Comparison of ENCODE assay signal across 27 mouse cellular contexts in genomic region chr16:94096479-94096878, GRCm38 (mm10). TPM values are rescaled to one million over a fixed set of nuclear protein-coding genes. Genes with fewer than 3 reads are reported as not detected.
A peak's percentile ranks its signal among the peaks of the same experiment; 100 is the strongest.
DNase-seq lines count a peak whose midpoint lies in the region; ATAC-seq and TF ChIP-seq lines count a peak whose summit lies in the region.
"Had no signal": no experiment of that assay in that cellular context is flagged by ENCODE, and none has a peak within 500 bp of the region (broad histone marks: within the 10 kb centered on the region; RNA-seq: fewer than 3 reads in every experiment).

No protein-coding gene starts in this region.

- ATAC-seq in limb, embryonic 12.5 days (ENCODE audit: insufficient number of reproducible peaks, insufficient read depth, low FRiP score, low TSS enrichment, low read depth): no peak
- ATAC-seq: liver, postnatal 0 days; midbrain, embryonic 13.5 days had no signal

- 9% methylated on average over 14 of the region's 14 CpGs for WGBS in kidney, adult 2 months
- WGBS in limb, embryonic 12.5 days: 3% methylated on average over 14 of the region's 14 CpGs

- H3K9me3 ChIP-seq in limb, embryonic 12.5 days: no peaks in the 10 kb centered on the region
- H3K9me3 ChIP-seq: forebrain, embryonic 10.5 days; heart, embryonic 13.5 days; midbrain, embryonic 13.5 days had no signal

- TF ChIP-seq POLR2A in kidney, adult 2 months (IDR thresholded peaks at IDR 0.05; ENCODE audit: low read depth, low read length): no peak

- DNase-seq in embryo, embryonic 10.5 days (ENCODE audit: low spot score): peak; percentile 65
- DNase-seq in embryo, embryonic 10 days (ENCODE audit: low spot score): no peak
- no peak for DNase-seq in kidney, adult 2 months
- DNase-seq in kidney, adult 9 months: no peak
- peak; percentile 34 for DNase-seq in embryo, embryonic 11 days
- DNase-seq in cerebellum, postnatal 36 days: no peak
- DNase-seq in ovary, postnatal 36 days (ENCODE audit: low spot score): no peak
- DNase-seq: adrenal gland, postnatal 25 days; cerebellum, adult 11 months; cerebellum, adult 9-11 months; gastrocnemius, postnatal 36 days; heart, adult 2 months; heart, postnatal 4 days; kidney, adult 18-20 months; kidney, postnatal 10 days; left cerebral cortex, postnatal 4 days; liver, postnatal 0 days; lung, postnatal 14 days; right cerebral cortex, postnatal 14 days; spleen, adult 18-20 months; thymus, postnatal 14 days had no signal

- H3K4me1 ChIP-seq in kidney, adult 2 months (ENCODE audit: control insufficient read depth, insufficient read depth, low read length): no peaks in the 10 kb centered on the region
- peaks cover 33% of the 10 kb centered on the region for H3K4me1 ChIP-seq in limb, embryonic 12.5 days (replicated peaks)

- no peak overlapping the region for H3K4me3 ChIP-seq in kidney, adult 2 months (ENCODE audit: insufficient read depth, low read depth, low read length)
- no peak overlapping the region for H3K4me3 ChIP-seq in limb, embryonic 12.5 days (replicated peaks)
- H3K4me3 ChIP-seq: forebrain, embryonic 10.5 days; heart, adult 2 months; heart, embryonic 13.5 days; midbrain, embryonic 13.5 days; myocyte had no signal

- H3K27ac ChIP-seq in kidney, adult 2 months (ENCODE audit: insufficient read depth, low read depth, low read length): peak overlapping the region; percentile 83
- no peak overlapping the region for H3K27ac ChIP-seq in limb, embryonic 12.5 days
- H3K27ac ChIP-seq: forebrain, embryonic 10.5 days; heart, adult 2 months; heart, embryonic 13.5 days; midbrain, embryonic 13.5 days had no signal

- no peak for TF ChIP-seq CTCF in kidney, adult 2 months (conservative IDR thresholded peaks at IDR 0.05; ENCODE audit: insufficient read depth, insufficient read length, low read depth, low read length)

- peaks cover 6% of the 10 kb centered on the region; the same call in 1 of the 2 replicates for H3K27me3 ChIP-seq in kidney, adult 2 months (replicated peaks; ENCODE audit: control insufficient read depth, insufficient read depth, low read length)
- H3K27me3 ChIP-seq in limb, embryonic 12.5 days: peaks cover 82% of the 10 kb centered on the region

- no peak overlapping the region for H3K9ac ChIP-seq in limb, embryonic 12.5 days (replicated peaks)
- H3K9ac ChIP-seq: heart, embryonic 13.5 days; liver, postnatal 0 days; midbrain, embryonic 13.5 days had no signal

- H3K4me2 ChIP-seq in limb, embryonic 12.5 days: 0 out of 2 replicates have a peak overlapping the region, but pooled peaks have one; percentile 6
- H3K4me2 ChIP-seq: heart, embryonic 13.5 days; liver, embryonic 11.5 days; midbrain, embryonic 13.5 days had no signal

- H3K36me3 ChIP-seq in kidney, adult 2 months (ENCODE audit: control insufficient read depth, insufficient read depth, low read length): no peaks in the 10 kb centered on the region
- H3K36me3 ChIP-seq in limb, embryonic 12.5 days: no peaks in the 10 kb centered on the region
- H3K36me3 ChIP-seq: forebrain, embryonic 10.5 days; heart, embryonic 13.5 days; midbrain, embryonic 13.5 days had no signal

RNA-seq across cellular contexts. Expression of gene Sim2, which starts 11.7 kb away (rescaled TPM):
- polyA plus RNA-seq in kidney, adult 2 months (2012; rRNA removed): 8.1 and 9.9 TPM in 2 replicates
- 2.0 and 2.3 TPM in 2 replicates for polyA plus RNA-seq in limb, embryonic 12.5 days (2016; fragmentation: Nextera tagmentation; extraction: Ambion mirVana)
- polyA plus RNA-seq: liver, postnatal 0 days had no signal

Comparison
In these comparisons a context has a peak if more than half of its experiments do, and no peak if none do; other contexts are left out.
1. DNase-seq: peak in embryo, embryonic 10.5 days (single experiment) and embryo, embryonic 11 days (single experiment); none in embryo, embryonic 10 days (single experiment), kidney, adult 2 months (single experiment), kidney, adult 9 months (single experiment), cerebellum, postnatal 36 days (0 of 2) and ovary, postnatal 36 days (single experiment).